Mouse (Mus musculus): ENCODE measurements around the gene Jak2. TPM values are rescaled to one million over a fixed set of nuclear protein-coding genes. Genes with fewer than 3 reads are reported as not detected.

Gene Jak2
- polyA plus RNA-seq, 1 experiment: 7.7 TPM

DNA sequence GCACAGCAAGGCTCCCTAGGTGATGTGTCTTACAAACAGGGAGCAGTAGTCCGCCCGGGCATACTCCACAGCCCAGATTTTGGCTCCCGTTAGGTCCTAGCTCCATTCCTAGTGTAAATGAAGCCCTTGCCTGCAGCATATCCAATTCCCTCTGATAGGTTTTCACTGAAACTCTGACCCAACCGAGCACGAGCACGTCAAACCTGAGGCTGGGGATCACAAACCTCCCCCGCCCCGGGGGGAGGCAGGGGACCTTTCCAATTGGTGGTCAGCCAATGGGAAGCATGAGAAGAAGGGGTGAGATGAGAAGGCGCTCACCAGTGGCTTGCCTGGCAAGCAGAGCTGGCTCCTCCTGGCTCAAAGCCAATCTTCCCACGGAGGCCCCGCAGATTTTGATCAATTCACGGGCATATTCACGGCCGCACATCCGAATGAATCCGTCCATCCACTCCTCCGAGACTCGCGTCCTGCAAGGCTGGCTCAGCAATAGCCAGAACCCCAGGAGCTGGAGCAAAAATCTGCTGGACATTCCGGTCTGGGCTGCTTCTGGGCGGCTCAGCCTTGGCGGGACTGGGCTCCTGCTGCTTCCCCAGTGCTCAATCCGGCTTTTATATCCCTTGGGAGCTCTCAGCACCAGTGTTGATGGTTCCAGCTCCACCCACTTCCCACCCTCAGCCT, 82.6 kb downstream of the Jak2 start, which contains the start of gene Rln1:
TSS of gene Rln1 (minus strand) at position 603 of the 678 bp plus-strand sequence.
- Histone ChIP-seq H3K4me3 (ENCODE audit: extremely low read depth, insufficient read depth, insufficient read length) (no peak within 1 kb of the TSS), H3K36me3 (ENCODE audit: control insufficient read depth, insufficient read depth, low read length) (no peaks in the 10 kb centered on the region), H3K27me3 (ENCODE audit: control insufficient read depth, insufficient read depth, low read length) (peaks cover 10% of the 10 kb centered on the region), H3K27ac (ENCODE audit: insufficient read depth, low read length) (no peak within 1 kb of the TSS), H3K4me1 (ENCODE audit: control insufficient read depth, insufficient read depth, insufficient read length) (no peaks in the 10 kb centered on the region)
- TF ChIP-seq POLR2A (IDR thresholded peaks at IDR 0.05; ENCODE audit: low read depth, low read length) (no peak), CTCF (IDR thresholded peaks at IDR 0.05; ENCODE audit: extremely low read depth, insufficient read depth, insufficient read length, insufficient replicate concordance) (no peak)
- 25% methylated on average over 23 of the region's 23 CpGs for WGBS
- no peak for DNase-seq (ENCODE audit: low read depth in 1 of 2, low spot score in 2 of 2)

DNA sequence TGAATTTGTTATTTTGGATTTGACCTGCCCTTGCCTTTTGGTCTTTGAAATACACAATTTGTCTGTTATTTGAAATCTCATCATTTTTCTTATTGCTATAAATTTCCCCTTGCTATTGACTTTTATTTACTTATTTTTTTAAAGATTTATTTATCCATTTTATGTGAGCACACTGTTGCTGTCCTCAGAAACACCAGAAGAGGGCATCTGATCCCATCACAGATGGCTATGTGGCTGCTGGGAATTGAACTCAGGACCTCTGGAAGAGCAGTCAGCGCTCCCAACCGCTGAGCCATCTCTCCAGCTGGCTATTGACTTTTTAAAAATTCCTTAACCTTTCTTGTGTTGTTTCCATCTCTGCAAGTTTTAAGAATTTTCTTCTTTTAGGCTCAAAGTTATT, 85.0 kb downstream of the Jak2 start:
- no peak for DNase-seq (ENCODE audit: low read depth in 1 of 2, low spot score in 2 of 2)
- TF ChIP-seq POLR2A (IDR thresholded peaks at IDR 0.05; ENCODE audit: low read depth, low read length) (no peak), CTCF (IDR thresholded peaks at IDR 0.05; ENCODE audit: extremely low read depth, insufficient read depth, insufficient read length, insufficient replicate concordance) (no peak)
- no peaks in the 10 kb centered on the region for H3K4me1 ChIP-seq (ENCODE audit: control insufficient read depth, insufficient read depth, insufficient read length)
- H3K4me3 ChIP-seq (ENCODE audit: extremely low read depth, insufficient read depth, insufficient read length): no peak overlapping the region
- H3K36me3 ChIP-seq (ENCODE audit: control insufficient read depth, insufficient read depth, low read length): no peaks in the 10 kb centered on the region
- WGBS: 96% methylated on average over 2 of the region's 2 CpGs
- H3K27me3 ChIP-seq (ENCODE audit: control insufficient read depth, insufficient read depth, low read length): peaks cover 10% of the 10 kb centered on the region
- no peak overlapping the region for H3K27ac ChIP-seq (ENCODE audit: insufficient read depth, low read length)

DNA sequence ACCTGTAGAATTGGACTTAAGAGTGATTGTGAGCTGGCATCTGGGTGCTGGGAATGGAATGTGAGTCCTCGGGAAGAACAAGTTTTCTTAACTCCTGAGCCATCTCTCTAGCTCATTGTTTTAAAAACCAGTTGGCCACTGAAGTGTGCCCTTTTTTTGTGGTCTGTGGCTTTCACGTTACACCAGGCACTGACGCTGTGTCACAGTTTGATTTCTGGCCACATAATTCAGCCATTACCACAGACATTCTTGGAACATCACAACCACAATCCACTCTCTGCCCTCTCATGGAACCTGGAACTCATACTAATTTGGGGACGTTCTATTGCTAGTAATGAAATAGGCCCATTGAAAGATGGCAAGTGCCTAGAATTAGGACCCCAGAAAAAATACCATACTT, 89.4 kb downstream of the Jak2 start:
- no peaks in the 10 kb centered on the region for H3K36me3 ChIP-seq (ENCODE audit: control insufficient read depth, insufficient read depth, low read length)
- DNase-seq (ENCODE audit: low read depth in 1 of 2, low spot score in 2 of 2): no peak
- no peaks in the 10 kb centered on the region for H3K27me3 ChIP-seq (ENCODE audit: control insufficient read depth, insufficient read depth, low read length)
- H3K27ac ChIP-seq (ENCODE audit: insufficient read depth, low read length): no peak overlapping the region
- TF ChIP-seq CTCF (IDR thresholded peaks at IDR 0.05; ENCODE audit: extremely low read depth, insufficient read depth, insufficient read length, insufficient replicate concordance): no peak
- TF ChIP-seq POLR2A (IDR thresholded peaks at IDR 0.05; ENCODE audit: low read depth, low read length): no peak
- no peak overlapping the region for H3K4me3 ChIP-seq (ENCODE audit: extremely low read depth, insufficient read depth, insufficient read length)
- no peaks in the 10 kb centered on the region; the same call in 1 of the 2 replicates for H3K4me1 ChIP-seq (ENCODE audit: control insufficient read depth, insufficient read depth, insufficient read length)
- WGBS: 32% methylated on average over 4 of the region's 4 CpGs

DNA sequence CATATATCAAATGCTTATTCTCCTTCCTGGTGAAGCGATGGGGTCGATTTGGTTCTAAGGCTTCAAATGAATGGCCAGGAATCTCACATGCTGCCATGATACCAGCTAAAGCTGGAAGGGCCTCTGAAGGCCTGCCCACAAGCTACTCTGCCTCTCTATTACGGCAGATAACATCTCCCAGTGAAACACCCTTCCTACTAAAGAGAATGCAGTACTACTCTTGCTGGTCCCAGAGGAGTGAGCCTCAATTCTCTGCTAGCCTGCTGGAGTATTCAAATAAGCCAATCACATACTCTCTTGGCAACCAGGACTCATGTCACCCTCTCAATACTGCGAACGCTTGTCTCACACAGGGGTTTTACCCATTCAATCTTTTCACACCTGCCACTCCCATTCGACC, 90.7 kb downstream of the Jak2 start:
- H3K4me1 ChIP-seq (ENCODE audit: control insufficient read depth, insufficient read depth, insufficient read length): no peaks in the 10 kb centered on the region; the same call in 1 of the 2 replicates
- whole genome bisulfite sequencing: 85% methylated on average over 6 of the region's 6 CpGs
- H3K36me3 ChIP-seq (ENCODE audit: control insufficient read depth, insufficient read depth, low read length): no peaks in the 10 kb centered on the region
- H3K27me3 ChIP-seq (ENCODE audit: control insufficient read depth, insufficient read depth, low read length): no peaks in the 10 kb centered on the region
- H3K4me3 ChIP-seq (ENCODE audit: extremely low read depth, insufficient read depth, insufficient read length): no peak overlapping the region
- H3K27ac ChIP-seq (ENCODE audit: insufficient read depth, low read length): no peak overlapping the region
- DNase-seq (ENCODE audit: low read depth in 1 of 2, low spot score in 2 of 2): no peak
- TF ChIP-seq POLR2A (IDR thresholded peaks at IDR 0.05; ENCODE audit: low read depth, low read length): no peak
- no peak for TF ChIP-seq CTCF (IDR thresholded peaks at IDR 0.05; ENCODE audit: extremely low read depth, insufficient read depth, insufficient read length, insufficient replicate concordance)

DNA sequence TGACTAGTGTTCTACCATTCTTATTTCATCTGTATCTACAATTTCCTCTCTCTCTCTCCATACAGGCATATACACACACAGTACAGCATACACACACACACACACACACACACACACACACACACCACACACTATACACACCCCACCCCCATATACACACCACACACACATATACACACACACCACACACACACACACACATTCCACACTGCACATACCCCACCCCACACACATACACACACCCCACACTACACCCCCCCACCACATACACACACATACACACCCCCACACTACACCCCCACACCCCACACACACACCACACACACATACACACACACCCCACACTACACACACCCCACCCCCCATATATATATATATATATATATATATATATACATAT, 93.2 kb downstream of the Jak2 start:
- Histone ChIP-seq H3K36me3 (ENCODE audit: control insufficient read depth, insufficient read depth, low read length) (peaks cover 4% of the 10 kb centered on the region), H3K27me3 (ENCODE audit: control insufficient read depth, insufficient read depth, low read length) (no peaks in the 10 kb centered on the region), H3K4me3 (ENCODE audit: extremely low read depth, insufficient read depth, insufficient read length) (no peak overlapping the region), H3K4me1 (ENCODE audit: control insufficient read depth, insufficient read depth, insufficient read length) (no peaks in the 10 kb centered on the region; the same call in 1 of the 2 replicates), H3K27ac (ENCODE audit: insufficient read depth, low read length) (no peak overlapping the region)
- DNase-seq (ENCODE audit: low read depth in 1 of 2, low spot score in 2 of 2): no peak
- no peak for TF ChIP-seq POLR2A (IDR thresholded peaks at IDR 0.05; ENCODE audit: low read depth, low read length)
- no peak for TF ChIP-seq CTCF (IDR thresholded peaks at IDR 0.05; ENCODE audit: extremely low read depth, insufficient read depth, insufficient read length, insufficient replicate concordance)

DNA sequence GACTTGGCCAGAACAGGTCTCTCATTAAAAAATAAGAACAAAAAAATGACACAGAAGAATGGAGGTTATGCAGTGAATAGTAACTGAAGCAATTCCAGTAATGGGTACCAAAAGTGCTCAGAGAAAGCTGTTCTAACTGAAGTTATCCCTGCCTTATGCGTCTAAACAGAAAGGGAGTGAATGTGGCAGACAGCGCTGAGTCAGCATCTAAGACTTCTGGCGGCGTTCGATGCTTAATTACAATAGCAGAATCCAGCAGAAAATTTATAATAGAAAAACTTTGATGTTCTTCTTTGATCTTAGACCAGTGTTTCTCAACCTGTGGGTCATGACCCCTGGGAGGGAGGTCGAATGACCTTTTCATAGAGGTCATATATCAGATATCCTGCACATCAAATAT, 94.0 kb downstream of the Jak2 start:
- no peak overlapping the region for H3K4me3 ChIP-seq (ENCODE audit: extremely low read depth, insufficient read depth, insufficient read length)
- no peaks in the 10 kb centered on the region for H3K27me3 ChIP-seq (ENCODE audit: control insufficient read depth, insufficient read depth, low read length)
- peaks cover 8% of the 10 kb centered on the region for H3K36me3 ChIP-seq (ENCODE audit: control insufficient read depth, insufficient read depth, low read length)
- H3K27ac ChIP-seq (ENCODE audit: insufficient read depth, low read length): no peak overlapping the region
- 85% methylated on average over 6 of the region's 6 CpGs for WGBS
- H3K4me1 ChIP-seq (ENCODE audit: control insufficient read depth, insufficient read depth, insufficient read length): no peaks in the 10 kb centered on the region; the same call in 1 of the 2 replicates
- DNase-seq (ENCODE audit: low read depth in 1 of 2, low spot score in 2 of 2): no peak
- no peak for TF ChIP-seq POLR2A (IDR thresholded peaks at IDR 0.05; ENCODE audit: low read depth, low read length)
- no peak for TF ChIP-seq CTCF (IDR thresholded peaks at IDR 0.05; ENCODE audit: extremely low read depth, insufficient read depth, insufficient read length, insufficient replicate concordance)

DNA sequence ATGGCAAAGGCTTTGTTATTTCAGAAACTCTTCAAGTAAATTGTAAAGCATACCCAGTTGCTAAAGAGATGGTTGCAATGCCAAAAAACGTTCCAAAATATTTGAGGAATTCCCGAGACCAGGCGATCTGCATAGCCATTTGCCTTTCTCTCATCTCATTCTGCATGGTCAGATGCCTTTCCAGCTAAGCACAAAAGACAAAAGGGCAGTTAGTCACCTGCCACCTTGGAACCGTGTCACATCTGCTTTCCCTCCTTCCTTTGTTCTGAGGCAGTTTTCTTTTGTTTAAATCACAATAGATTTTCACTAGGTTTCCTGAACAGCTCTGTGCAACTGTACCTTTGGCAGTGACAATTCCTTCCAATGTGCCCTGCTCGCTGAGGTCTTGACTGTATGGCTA, 99.4 kb downstream of the Jak2 start:
- H3K36me3 ChIP-seq (ENCODE audit: control insufficient read depth, insufficient read depth, low read length): peaks cover 9% of the 10 kb centered on the region
- no peaks in the 10 kb centered on the region for H3K27me3 ChIP-seq (ENCODE audit: control insufficient read depth, insufficient read depth, low read length)
- no peak for DNase-seq (ENCODE audit: low read depth in 1 of 2, low spot score in 2 of 2)
- H3K27ac ChIP-seq (ENCODE audit: insufficient read depth, low read length): no peak overlapping the region
- WGBS: 88% methylated on average over 5 of the region's 5 CpGs
- no peaks in the 10 kb centered on the region for H3K4me1 ChIP-seq (ENCODE audit: control insufficient read depth, insufficient read depth, insufficient read length)
- H3K4me3 ChIP-seq (ENCODE audit: extremely low read depth, insufficient read depth, insufficient read length): no peak overlapping the region
- TF ChIP-seq POLR2A (IDR thresholded peaks at IDR 0.05; ENCODE audit: low read depth, low read length) (no peak), CTCF (IDR thresholded peaks at IDR 0.05; ENCODE audit: extremely low read depth, insufficient read depth, insufficient read length, insufficient replicate concordance) (no peak)
